Mouse (Mus musculus) myocyte (in vitro differentiated cells): ENCODE measurements around the gene Pomt2.

Source experiments
- POLR2A ChIP-seq: IDR thresholded peaks from one replicate; pipeline ENCODE4 v1.6.1; 2011; ENCODE audit warnings: low read depth, mild to moderate bottlenecking, control low read depth, moderate library complexity; ENCODE audit not compliant: insufficient read length
- POLR2AphosphoS2 ChIP-seq: IDR thresholded peaks from one replicate; pipeline ENCODE4 v1.6.1; 2011; ENCODE audit warnings: low read depth, control low read depth; ENCODE audit not compliant: insufficient read length
- TCF3 ChIP-seq: IDR thresholded peaks from one replicate; pipeline ENCODE4 v1.6.1; 2011; ENCODE audit warnings: low read depth, control low read depth; ENCODE audit not compliant: insufficient read length

GRCm38 (mm10) chr12:87195069-87195468 lies 47.3 kb upstream of the Pomt2 start:
- TF ChIP-seq TCF3, result no peak
- TF ChIP-seq POLR2AphosphoS2, result no peak
- TF ChIP-seq POLR2A, result no peak
